Mouse (Mus musculus) embryonic fibroblast, embryonic 13.5 days (primary cell): ENCODE measurements around the gene Olfr68.

Source experiments
- CTCF ChIP-seq: IDR thresholded peaks from 2 replicates; pipeline ENCODE4 v1.5.1; 2011; ENCODE audit warnings: mild to moderate bottlenecking, control low read depth, low read length, moderate library complexity, borderline replicate concordance; ENCODE audit not compliant: insufficient read depth
- POLR2A ChIP-seq: IDR thresholded peaks from 2 replicates; pipeline ENCODE4 v1.6.1; 2011; ENCODE audit warnings: low read depth, mild to moderate bottlenecking, control low read depth, low read length, moderate library complexity

DNA sequence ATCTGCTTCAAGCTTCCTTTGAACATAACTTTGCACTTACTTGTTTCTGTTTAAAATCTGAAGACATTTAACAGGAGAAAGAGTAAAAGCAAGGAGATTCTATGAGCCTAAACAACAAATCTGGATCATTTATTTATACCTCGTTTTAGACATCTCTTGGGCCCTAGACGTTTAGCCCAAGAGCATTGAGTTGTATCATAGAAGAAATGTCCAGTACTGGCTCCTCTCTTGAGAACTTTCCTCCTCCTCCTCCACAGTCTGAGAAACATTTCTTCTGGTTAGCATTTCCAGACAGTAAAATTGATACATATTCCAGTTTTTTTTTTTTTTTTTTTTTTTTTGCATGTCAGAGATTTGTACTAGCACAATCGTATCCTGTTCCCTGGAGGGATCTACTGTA lies 12.2 kb upstream of the Olfr68 start, which contains the start of gene Olfr67:
- TF ChIP-seq POLR2A (no peak), CTCF (no peak)
